Mouse (Mus musculus) adipocyte (in vitro differentiated cells): Measurements from ENCODE around the gene Slc35f4.

Experiments
- DNase-seq: peaks from one replicate; pipeline ENCODE4 v3.0.0-alpha.2; 2016; ENCODE audit warnings: low spot score

Slc35f4 gene

DNA sequence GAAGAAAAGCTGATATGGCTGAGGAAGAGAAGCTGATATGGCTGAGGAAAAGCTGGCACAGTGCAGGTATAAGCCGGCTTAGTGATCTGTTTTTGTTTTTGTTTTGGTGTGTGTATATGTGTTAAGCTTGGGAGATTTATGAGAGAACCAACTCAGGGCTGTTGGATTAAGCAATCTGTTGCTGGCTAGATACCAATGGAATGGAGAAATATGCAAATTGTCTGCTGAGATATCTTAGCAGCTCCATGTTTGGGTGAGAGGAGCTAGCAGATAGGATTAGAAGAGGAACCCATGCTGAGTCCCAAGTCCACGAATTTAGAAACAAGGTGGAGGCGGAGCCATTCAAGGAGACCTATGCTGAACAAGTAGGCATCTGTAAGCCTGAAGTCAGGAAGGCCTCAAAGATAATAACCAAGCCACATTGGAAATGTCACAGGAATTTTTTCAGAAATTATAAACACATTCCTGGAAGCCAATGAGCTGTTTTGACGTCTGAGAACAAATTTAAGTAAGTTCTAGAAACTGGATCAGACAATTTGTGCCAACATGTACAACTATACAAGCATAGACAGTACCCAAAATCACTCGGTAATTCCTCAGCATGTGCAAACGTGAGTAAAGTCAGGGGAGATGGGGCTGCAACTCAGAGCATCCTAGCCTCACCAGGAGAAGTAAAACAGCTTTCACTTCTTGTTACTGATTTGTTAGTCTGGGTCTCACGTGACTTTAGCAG is 177.5 kb downstream of the Slc35f4 start:
- peak; percentile 39 for DNase-seq

DNA sequence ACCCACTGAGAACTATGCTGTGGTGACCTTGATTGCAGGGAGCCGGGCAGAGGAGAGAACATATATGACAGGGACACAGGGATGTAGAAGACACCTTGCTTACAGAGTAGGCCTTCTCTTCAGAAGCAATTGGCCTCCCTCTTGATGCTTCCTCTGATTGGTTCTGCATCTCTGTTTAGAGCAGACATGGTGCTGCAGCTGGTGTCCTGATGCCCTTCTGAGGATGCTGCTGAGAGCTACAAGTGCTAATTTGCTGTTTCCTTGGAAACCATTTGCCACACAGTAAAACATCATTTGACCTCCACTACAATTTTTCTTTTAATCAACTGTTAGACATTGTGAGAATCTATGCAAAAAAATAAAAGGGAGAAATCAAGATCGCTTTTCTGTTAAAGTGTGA is 180.0 kb downstream of the Slc35f4 start:
- DNase-seq = no peak

DNA sequence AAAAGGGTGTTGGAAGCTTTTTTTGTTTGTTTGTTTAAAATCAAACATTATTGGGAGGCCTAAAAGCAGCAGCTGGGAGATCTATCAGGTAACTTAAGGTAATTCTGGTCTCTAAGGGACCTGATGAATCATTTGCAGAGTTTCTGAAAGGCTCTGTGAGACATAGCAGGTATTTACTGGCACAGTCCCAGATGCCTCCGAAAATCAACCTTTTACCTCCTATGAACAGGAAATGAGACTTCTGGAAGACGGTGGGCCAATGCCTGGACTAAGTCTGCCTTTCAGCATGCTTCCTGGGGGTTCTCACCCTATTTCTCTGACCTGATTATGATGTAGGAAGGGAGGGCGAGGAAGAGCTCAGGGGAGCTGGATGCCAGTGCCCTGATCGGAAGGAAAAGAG is 188.8 kb downstream of the Slc35f4 start:
- no peak for DNase-seq

DNA sequence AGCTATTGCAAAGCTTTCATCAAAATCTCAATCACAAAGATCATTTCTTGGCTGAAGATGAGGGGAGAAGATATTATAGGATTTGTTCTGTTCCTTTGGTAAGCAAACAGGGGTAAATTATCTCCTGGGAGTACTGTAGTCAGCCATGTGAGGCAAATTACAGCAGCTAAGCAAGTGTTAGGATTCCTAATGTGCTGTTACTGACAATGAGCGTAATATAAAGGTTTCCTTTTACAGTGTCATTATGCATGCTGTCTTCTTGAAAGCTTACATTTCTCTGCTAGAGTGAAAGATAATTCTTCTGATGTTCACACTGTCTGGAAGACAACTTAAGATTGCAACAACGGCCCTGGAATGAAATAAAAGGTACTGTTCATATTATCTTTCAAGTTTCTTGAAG is 192.0 kb downstream of the Slc35f4 start:
- no peak for DNase-seq

GRCm38 (mm10) chr14:49316493-49316894 is 209.4 kb downstream of the Slc35f4 start:
- DNase-seq = no peak

- no peak for DNase-seq
These were observed 211.9 kb downstream of the Slc35f4 start for GRCm38 (mm10) chr14:49313981-49314380.

GRCm38 (mm10) chr14:49313376-49313775 is 212.5 kb downstream of the Slc35f4 start:
- DNase-seq = no peak

GRCm38 (mm10) chr14:49311548-49311947 is 214.3 kb downstream of the Slc35f4 start:
- DNase-seq = no peak

DNA sequence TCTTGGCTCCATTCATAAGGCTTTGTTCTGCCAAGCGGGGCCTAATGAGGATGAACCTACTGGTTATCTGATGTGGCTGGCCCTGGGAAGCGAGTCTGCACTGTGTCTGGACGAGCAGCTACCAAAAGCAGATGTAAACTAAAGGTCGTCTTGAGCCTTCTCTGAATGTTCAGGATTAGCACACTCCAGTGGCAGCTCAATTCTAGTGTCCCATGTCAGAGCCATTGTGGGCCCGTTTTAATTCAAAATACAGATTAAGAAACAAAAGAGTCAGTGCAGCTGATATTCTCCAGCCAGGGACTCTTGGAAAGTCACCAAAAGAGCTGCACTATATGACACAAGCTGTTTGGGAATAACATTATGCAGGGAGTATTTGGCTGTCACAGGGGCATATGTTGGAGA is 214.8 kb downstream of the Slc35f4 start:
- no peak for DNase-seq

- no peak for DNase-seq
These were observed 216.2 kb downstream of the Slc35f4 start for GRCm38 (mm10) chr14:49309670-49310069.

- DNase-seq = no peak
These were observed 217.3 kb downstream of the Slc35f4 start for GRCm38 (mm10) chr14:49308591-49308990.

DNA sequence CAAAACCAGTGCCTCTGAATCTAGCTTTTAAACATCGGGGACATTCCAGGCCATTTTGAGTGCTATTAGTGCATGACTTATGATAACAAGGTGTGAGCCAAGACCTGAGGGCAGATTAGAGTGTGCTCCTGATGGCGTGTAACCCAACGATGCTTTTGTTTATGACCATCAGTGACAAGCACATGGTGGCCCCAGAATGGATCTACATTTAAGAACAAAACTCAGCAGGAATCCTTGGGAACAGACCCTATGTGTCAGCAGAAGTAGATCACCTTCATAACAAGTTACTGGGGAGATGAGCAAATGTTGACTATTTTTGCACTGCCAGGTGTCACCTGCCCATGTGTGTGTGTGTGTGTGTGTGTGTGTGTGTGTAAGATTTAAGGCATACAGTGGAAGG is 218.0 kb downstream of the Slc35f4 start:
- DNase-seq = no peak

- DNase-seq = no peak
These were observed 220.1 kb downstream of the Slc35f4 start for GRCm38 (mm10) chr14:49305534-49306409.

DNA sequence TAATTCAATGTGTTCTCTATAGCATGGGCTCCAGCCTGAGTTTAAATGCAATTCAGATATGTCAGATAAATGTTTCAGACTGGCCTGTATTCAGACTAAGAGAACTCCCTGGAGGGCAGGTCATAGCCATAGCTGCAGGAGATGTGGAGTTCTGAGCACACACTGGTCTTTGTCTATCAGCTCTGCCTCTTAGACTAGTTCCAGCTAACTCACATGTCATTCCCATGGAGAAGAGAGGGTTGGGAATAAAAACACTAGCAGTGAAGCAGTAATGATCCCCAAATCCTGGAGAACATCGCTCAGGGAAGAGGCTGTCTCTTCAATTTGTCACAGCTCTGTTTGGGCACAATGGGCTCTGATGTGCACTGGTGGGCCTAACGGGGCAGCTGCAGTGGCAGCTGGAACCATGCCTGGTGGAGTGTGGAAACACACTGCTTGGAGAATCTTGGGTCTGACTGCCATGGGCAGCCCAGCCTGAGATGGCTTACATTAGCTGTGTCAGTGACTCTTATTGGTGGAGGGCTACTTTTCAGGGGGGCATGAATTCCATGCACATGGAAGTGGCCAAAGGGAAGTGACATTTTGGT is 223.5 kb downstream of the Slc35f4 start:
- DNase-seq = no peak

GRCm38 (mm10) chr14:49300981-49301619 is 224.7 kb downstream of the Slc35f4 start:
- no peak for DNase-seq

DNA sequence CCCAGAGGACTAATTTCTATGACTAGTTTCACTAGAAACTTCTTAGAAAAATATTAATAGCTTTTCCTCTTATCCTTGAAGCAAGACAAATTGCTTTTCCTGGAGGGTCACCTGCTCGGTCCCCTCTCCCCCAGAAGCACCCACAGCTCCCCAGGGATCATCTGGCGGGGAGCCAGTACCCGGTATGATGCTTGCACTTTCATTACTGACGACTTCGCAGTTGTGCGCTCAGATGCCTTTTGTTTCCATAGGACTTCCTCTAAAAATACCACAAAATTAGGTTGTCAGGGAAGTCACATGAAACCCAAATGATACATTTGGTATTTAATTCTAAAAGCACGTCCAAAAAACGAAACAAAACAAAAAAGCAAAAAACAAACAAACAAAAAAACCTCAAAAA is 225.5 kb downstream of the Slc35f4 start:
- DNase-seq = no peak

DNA sequence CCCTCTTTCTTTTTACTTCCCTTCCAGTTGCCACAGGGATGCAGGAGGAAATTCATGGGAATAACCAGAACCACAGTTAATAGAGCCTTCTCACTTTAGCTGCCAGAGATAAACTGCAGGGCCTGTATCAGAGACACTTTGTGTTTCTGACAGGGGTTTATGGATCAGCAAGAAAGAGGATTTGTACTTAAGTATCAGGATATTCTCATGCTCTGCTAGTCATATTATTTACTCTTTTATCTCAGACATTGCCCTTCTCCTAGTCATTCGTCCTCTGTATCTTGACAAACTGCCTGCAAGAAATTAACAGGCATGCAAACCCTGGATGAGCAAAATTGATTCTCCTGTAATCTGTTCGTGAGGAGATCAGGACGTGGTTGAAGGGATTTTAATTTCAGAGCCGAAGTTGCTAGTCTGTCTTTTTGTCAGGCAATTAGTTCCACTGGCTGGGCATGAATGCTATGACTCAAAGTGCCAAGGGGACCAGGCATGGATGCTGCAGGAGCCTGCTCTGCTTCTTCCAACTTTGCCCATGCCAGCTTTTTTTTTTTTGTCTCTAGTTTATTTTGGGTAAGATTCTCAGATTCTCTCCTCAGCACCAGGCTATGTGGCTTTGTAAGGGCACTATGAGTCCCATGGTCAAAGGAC is 231.9 kb downstream of the Slc35f4 start:
- DNase-seq = no peak

GRCm38 (mm10) chr14:49290029-49290745 is 235.7 kb downstream of the Slc35f4 start:
- DNase-seq = no peak

DNA sequence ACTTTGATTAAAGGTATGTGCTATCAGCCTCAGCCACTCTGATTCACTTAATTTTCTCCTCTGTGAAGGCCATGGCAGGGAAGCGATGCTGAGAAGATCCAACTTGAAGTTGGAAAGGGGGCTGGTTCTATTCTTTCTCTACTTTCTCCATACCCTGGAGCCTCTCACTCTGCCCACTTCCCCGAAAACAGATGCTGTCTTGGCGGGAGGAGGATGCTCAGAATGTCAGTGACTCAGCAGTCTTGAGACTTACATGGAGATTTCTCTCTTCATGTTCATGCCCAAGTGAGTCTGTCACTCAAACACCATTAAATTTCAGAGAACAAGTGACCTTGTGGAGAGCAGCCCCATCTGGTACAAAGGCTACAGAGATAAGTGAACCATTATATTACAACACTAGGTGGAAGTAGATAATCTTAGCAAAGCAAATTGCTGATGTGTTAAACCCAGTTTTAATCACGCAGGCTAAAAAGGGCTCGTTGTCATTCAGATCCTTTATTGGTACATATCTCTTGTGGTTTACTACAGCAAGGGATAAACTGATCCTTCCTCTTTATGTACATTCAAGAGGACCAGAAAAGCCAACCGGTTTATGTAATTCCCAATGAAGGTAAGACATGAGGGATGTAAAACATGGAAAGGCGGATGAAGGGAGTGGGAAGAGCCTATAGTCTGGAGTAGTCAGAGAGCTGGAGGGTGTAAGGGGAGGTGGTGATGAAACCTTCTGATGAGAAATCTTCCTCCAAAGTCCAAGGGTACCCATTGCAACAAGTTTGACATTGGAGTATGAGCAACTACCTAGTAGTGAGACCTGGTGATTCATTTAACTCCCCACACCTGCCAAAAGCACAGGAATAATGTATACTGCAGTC is 241.8 kb downstream of the Slc35f4 start:
- DNase-seq = no peak

- no peak for DNase-seq
These were observed 247.0 kb downstream of the Slc35f4 start for GRCm38 (mm10) chr14:49278880-49279279.
